Mouse (Mus musculus) MN1 (cell line): ENCODE data around the gene Rab1a.

Source experiments
- DNase-seq: peaks from one replicate; pipeline ENCODE4 v3.0.0-alpha.2; 2016; ENCODE audit warnings: low spot score

Rab1a gene

DNA sequence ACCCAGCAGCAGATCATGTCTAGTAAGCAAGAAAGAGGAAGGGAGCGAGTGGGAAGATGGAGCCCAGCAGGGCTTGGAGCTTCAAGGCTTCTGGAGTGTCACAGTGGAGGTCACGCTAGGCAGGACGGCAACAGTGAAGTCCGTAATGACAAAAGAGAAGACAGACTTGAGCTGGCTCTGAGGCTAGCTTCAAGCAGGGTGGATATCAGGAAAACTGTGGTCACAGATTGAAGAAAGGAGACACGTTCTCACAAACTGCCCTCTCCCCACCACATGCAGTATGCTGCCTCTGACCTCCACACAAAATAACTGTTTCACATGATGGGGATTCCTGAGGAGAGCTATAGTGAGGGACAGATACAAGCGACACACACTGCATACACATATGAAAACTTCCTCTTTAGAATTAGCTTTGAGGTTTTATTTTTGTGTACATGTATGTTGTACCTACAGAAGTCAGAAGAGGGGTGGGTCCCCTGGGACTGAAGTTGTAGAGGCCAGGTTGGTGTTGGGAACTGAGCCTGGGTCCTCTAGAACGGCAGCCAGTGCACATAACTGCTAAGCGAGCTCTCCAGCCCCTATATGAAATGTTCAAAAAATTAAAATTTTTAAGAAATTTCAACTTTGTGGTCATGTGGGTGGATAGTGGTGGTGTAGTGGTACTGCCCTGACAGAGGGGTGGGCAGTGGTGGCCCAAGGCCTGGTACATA lies 46.1 kb downstream of the Rab1a start:
- no peak for DNase-seq

- DNase-seq, result no peak
Measured at GRCm38 (mm10) chr11:20248277-20248676, 47.0 kb downstream of the Rab1a start.

GRCm38 (mm10) chr11:20248840-20249239 lies 47.6 kb downstream of the Rab1a start:
- DNase-seq, result peak; percentile 70

- peak; percentile 99 for DNase-seq
Measured at GRCm38 (mm10) chr11:20249296-20250110, 48.3 kb downstream of the Rab1a start, which contains the start of gene Cep68. Gene Cep68 (minus strand): TSS chr11:20249429.

- no peak for DNase-seq
Measured at GRCm38 (mm10) chr11:20250476-20251178, 49.4 kb downstream of the Rab1a start.

GRCm38 (mm10) chr11:20253088-20253487 lies 51.9 kb downstream of the Rab1a start:
- DNase-seq, result no peak

GRCm38 (mm10) chr11:20254791-20255190 lies 53.6 kb downstream of the Rab1a start:
- DNase-seq, result no peak

DNA sequence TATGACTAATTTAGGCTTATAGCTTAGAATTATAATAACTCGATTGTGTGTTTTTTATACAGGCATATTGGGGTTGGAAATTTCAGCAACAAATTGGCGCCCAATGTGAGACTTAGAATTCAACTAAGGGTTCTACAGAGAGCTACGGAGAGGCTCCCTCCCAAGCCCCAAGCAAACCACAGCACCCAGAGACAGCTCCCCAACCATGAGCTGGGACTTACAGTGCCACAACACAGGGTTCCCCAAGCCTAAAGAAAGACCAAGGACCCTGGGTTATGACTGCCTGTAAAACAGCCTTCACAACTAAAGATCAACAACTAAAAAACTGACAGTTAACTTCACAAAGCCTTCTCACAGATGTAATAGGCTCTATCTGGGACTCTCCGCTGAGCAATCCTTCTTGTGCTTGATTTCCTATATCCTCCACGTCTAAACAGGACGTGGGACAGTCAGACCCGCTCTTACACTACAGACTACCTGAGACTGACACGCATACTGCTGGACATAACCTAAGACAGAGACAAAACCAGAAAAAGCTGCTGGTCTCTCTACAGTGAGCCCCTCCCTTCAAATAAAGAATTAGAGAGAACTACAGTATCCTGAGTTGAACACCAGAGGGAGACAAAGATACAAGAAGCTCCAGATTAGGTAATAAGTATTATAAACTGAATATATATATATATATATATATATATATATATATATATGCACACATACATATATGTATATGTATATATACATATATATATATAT lies 61.6 kb downstream of the Rab1a start:
- peak; percentile 74 for DNase-seq

DNA sequence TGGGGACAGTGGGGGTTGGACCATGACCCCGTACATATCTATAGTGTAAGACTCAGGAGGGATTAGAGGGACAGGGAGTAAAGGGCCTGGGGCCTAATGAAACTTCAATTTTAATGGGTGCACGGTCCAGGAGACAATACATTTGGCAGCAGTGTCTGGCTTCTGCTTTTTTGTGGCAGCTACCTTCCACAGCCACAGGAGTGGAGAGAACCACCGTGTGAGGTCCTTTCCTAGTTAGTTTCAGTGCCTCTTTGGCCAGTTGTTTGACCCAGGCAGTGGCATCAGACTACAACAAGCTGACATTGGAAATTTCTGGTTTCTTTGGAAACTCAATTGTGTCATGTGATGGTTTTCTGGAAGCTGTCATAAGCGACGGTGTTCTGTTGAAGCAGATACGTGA lies 68.7 kb downstream of the Rab1a start:
- DNase-seq, result no peak

DNA sequence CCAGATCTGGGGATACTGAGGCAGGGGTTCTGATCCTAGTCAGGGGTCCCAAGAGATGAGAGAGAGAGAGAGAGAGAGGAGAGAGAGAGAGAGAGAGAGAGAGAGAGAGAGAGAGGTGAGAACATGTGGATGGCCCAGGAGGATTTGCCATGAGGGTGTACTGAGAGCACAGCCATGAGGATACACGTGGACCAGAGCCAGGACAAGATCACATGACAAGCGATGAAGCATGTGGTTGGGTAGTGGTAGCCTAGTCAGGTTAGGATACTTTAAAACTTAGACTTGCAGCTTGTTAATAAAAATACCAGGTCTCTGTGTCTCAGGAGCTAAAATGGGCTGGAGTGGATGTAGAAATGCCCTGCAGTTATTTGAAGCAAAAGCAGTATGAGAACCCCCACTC lies 74.7 kb downstream of the Rab1a start:
- no peak for DNase-seq
